Mouse (Mus musculus): ENCODE results near the gene Smpdl3b. TPM values are rescaled to one million over a fixed set of nuclear protein-coding genes. Genes with fewer than 3 reads are reported as not detected.
"Not testable (repeated sequence)": the region's sequence is repeated elsewhere in the genome, so short reads cannot be mapped to it uniquely, and the experiment has no call there.

Smpdl3b gene
- total RNA-seq, 1 experiment = 28.9 TPM

DNA sequence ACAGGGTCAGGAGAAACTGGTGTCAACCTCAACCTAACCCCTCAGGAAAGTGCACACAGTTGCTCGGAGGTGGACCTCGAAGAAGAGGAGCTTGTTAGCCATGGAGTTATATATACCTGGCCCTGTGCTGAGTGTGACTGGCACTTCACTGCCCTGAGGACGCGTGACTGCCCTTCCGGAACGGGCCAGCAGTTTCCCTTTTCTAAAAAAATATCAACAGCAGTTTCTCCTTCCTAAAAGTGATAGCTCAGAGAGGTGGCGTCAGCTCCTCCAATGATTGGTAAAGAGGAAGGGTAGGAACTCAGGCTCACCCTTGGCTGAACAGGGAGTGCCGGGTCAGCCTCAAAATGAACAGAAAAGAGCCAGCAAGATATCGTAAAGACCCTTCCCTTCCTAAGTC, 37.0 kb upstream of the Smpdl3b start:
- Histone ChIP-seq H3K4me3 (ENCODE audit: insufficient read depth in 1 of 2, low read depth in 1 of 2, low read length in 2 of 2, poor library complexity in 1 of 2, severe bottlenecking in 1 of 2) (no peak overlapping the region), H3K27ac (ENCODE audit: insufficient read depth, low read depth, low read length, poor library complexity, severe bottlenecking) (no peak overlapping the region), H3K9ac (ENCODE audit: insufficient read depth, low read depth, low read length, poor library complexity, severe bottlenecking) (no peak overlapping the region), H3K9me3 (ENCODE audit: control insufficient read depth, insufficient read depth, low read depth, low read length) (no peaks in the 10 kb centered on the region), H3K36me3 (ENCODE audit: control insufficient read depth, insufficient read depth, low read length, poor library complexity, severe bottlenecking) (no peaks in the 10 kb centered on the region), H3K4me1 (ENCODE audit: control insufficient read depth in 2 of 2, insufficient read depth in 2 of 2, low read length in 2 of 2, poor library complexity in 1 of 2) (no peaks in the 10 kb centered on the region)
- TF ChIP-seq MAFK (IDR thresholded peaks at IDR 0.05; ENCODE audit: insufficient read depth, low read depth, low read length) (no peak), HCFC1 (IDR thresholded peaks at IDR 0.05; ENCODE audit: borderline replicate concordance, insufficient read depth, low read length) (no peak), ZNF384 (IDR thresholded peaks at IDR 0.05; ENCODE audit: low read depth, low read length) (no peak), CHD2 (IDR thresholded peaks at IDR 0.05; ENCODE audit: low read depth, low read length) (no peak), ZC3H11A (IDR thresholded peaks at IDR 0.05; ENCODE audit: borderline replicate concordance, low read depth, low read length) (no peak)
- in situ Hi-C loops (cut with MboI; ENCODE audit: low sequenced_read_pairs in 2 of 2, unreplicated experiment in 2 of 2) = no loop called here
- no peak for DNase-seq (ENCODE audit: low read depth, low spot score)

DNA sequence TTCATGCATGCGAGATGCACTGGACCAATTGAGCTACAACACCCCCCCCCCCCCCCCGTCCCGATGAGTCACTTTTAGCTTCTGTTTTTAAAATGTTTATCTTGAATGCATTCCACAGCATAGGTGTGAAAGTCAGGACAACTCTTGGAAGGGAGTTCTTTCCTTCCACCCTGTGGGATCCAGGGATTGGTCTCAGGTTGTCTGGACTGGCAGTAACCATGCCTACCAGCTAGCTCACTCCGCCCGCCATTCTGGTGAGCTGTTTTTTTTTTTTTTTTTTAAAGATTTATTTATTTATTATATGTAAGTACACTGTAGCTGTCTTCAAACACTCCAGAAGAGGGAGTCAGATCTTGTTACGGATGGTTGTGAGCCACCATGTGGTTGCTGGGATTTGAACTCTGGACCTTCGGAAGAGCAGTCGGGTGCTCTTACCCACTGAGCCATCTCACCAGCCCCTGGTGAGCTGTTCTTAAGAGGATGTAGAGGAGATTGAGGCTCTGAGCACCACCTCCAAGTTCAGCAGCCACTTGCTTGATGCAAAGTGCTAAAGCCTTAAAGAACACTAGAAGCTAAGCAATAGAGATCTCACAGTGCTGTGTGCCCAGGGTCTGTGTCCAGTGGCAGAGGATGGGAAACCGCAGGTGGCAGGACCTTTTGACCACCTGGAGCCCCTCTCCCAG, 36.4 kb upstream of the Smpdl3b start:
- H3K9ac ChIP-seq (ENCODE audit: insufficient read depth, low read depth, low read length, poor library complexity, severe bottlenecking); DNase-seq (ENCODE audit: low read depth, low spot score); in situ Hi-C loops (cut with MboI; ENCODE audit: low sequenced_read_pairs in 2 of 2, unreplicated experiment in 2 of 2); H3K4me3 ChIP-seq (ENCODE audit: insufficient read depth in 1 of 2, low read depth in 1 of 2, low read length in 2 of 2, poor library complexity in 1 of 2, severe bottlenecking in 1 of 2); H3K9me3 ChIP-seq (ENCODE audit: control insufficient read depth, insufficient read depth, low read depth, low read length); H3K27ac ChIP-seq (ENCODE audit: insufficient read depth, low read depth, low read length, poor library complexity, severe bottlenecking); H3K4me1 ChIP-seq (ENCODE audit: control insufficient read depth in 2 of 2, insufficient read depth in 2 of 2, low read length in 2 of 2, poor library complexity in 1 of 2); H3K36me3 ChIP-seq (ENCODE audit: control insufficient read depth, insufficient read depth, low read length, poor library complexity, severe bottlenecking): not testable (repeated sequence)

DNA sequence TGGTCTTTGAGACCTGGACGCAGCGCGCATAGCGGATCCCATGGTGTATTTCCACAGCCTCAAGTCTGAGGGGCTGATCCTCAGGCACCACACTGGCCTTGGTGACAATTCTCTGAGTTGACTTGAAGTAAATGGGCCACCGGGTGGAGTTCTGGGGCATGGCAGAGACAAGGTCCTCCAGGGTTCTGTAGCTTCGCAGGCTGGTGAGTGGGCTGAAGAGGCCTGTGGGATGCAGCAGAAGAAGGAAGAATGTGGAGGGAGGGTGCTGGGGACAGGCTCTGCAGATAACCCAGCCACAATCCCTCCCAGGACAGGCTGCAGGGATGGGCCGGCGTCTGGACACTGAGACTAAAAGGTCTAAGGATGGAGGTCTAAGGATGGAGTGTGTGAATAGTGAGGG, 32.7 kb upstream of the Smpdl3b start:
- Histone ChIP-seq H3K4me3 (ENCODE audit: insufficient read depth in 1 of 2, low read depth in 1 of 2, low read length in 2 of 2, poor library complexity in 1 of 2, severe bottlenecking in 1 of 2) (no peak overlapping the region), H3K9me3 (ENCODE audit: control insufficient read depth, insufficient read depth, low read depth, low read length) (no peaks in the 10 kb centered on the region), H3K9ac (ENCODE audit: insufficient read depth, low read depth, low read length, poor library complexity, severe bottlenecking) (no peak overlapping the region), H3K4me1 (ENCODE audit: control insufficient read depth in 2 of 2, insufficient read depth in 2 of 2, low read length in 2 of 2, poor library complexity in 1 of 2) (no peaks in the 10 kb centered on the region), H3K27ac (ENCODE audit: insufficient read depth, low read depth, low read length, poor library complexity, severe bottlenecking) (no peak overlapping the region), H3K36me3 (ENCODE audit: control insufficient read depth, insufficient read depth, low read length, poor library complexity, severe bottlenecking) (no peaks in the 10 kb centered on the region)
- DNase-seq (ENCODE audit: low read depth, low spot score) = no peak
- in situ Hi-C loops (cut with MboI; ENCODE audit: low sequenced_read_pairs in 2 of 2, unreplicated experiment in 2 of 2) = no loop called here
- no peak for TF ChIP-seq ZNF384 (IDR thresholded peaks at IDR 0.05; ENCODE audit: low read depth, low read length)
- TF ChIP-seq MAFK (IDR thresholded peaks at IDR 0.05; ENCODE audit: insufficient read depth, low read depth, low read length) = no peak
- no peak for TF ChIP-seq ZC3H11A (IDR thresholded peaks at IDR 0.05; ENCODE audit: borderline replicate concordance, low read depth, low read length)
- TF ChIP-seq HCFC1 (IDR thresholded peaks at IDR 0.05; ENCODE audit: borderline replicate concordance, insufficient read depth, low read length) = no peak
- TF ChIP-seq CHD2 (IDR thresholded peaks at IDR 0.05; ENCODE audit: low read depth, low read length) = no peak

DNA sequence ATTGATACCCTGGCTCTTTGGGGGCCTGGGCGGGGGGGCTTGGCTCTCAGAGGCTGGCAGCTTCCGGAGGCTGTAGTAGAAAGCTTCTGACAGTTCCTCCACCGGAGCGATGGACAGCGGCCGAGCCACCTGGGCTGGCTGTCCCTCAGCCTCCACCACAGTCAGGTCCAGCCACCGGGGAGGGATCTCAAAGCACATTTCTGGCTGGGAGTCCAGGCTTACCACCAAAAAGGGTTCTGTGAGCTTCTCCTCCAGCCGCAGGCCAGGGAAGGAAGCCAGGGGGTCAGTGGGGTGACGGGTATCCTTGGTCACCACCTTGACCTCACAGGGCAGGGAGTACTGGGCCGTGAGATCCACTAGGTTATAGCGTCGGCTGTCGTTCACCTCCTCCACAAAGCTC, 28.2 kb upstream of the Smpdl3b start:
- no peak overlapping the region for H3K9ac ChIP-seq (ENCODE audit: insufficient read depth, low read depth, low read length, poor library complexity, severe bottlenecking)
- H3K36me3 ChIP-seq (ENCODE audit: control insufficient read depth, insufficient read depth, low read length, poor library complexity, severe bottlenecking) = peaks cover 3% of the 10 kb centered on the region; the same call in 1 of the 2 replicates

DNA sequence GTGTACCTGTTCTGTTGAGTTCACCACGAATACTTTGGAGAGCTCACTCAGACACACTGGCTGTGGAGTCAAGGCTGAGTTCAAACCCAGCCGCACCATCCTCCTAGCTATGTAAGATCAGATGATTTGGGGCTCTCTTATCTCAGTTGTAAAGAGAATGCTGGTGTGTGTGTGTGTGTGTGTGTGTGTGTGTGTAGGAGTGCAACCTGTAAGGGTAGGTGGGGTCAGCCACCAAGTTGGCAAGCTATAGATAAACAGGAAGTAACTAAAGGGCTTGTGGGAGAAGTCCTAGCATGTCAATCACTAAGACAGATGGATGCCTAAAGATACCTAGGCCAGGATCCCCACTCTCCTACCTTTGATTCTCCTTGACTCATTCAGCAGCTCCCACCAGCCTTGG, 26.7 kb upstream of the Smpdl3b start:
- Histone ChIP-seq H3K4me1 (ENCODE audit: control insufficient read depth in 2 of 2, insufficient read depth in 2 of 2, low read length in 2 of 2, poor library complexity in 1 of 2) (no peaks in the 10 kb centered on the region), H3K27ac (ENCODE audit: insufficient read depth, low read depth, low read length, poor library complexity, severe bottlenecking) (no peak overlapping the region), H3K36me3 (ENCODE audit: control insufficient read depth, insufficient read depth, low read length, poor library complexity, severe bottlenecking) (peaks cover 12% of the 10 kb centered on the region), H3K4me3 (ENCODE audit: insufficient read depth in 1 of 2, low read depth in 1 of 2, low read length in 2 of 2, poor library complexity in 1 of 2, severe bottlenecking in 1 of 2) (no peak overlapping the region), H3K9me3 (ENCODE audit: control insufficient read depth, insufficient read depth, low read depth, low read length) (no peaks in the 10 kb centered on the region), H3K9ac (ENCODE audit: insufficient read depth, low read depth, low read length, poor library complexity, severe bottlenecking) (no peak overlapping the region)
- no peak for DNase-seq (ENCODE audit: low read depth, low spot score)
- TF ChIP-seq ZC3H11A (IDR thresholded peaks at IDR 0.05; ENCODE audit: borderline replicate concordance, low read depth, low read length) (no peak), CHD2 (IDR thresholded peaks at IDR 0.05; ENCODE audit: low read depth, low read length) (no peak), HCFC1 (IDR thresholded peaks at IDR 0.05; ENCODE audit: borderline replicate concordance, insufficient read depth, low read length) (no peak), ZNF384 (IDR thresholded peaks at IDR 0.05; ENCODE audit: low read depth, low read length) (no peak), MAFK (IDR thresholded peaks at IDR 0.05; ENCODE audit: insufficient read depth, low read depth, low read length) (no peak)
- in situ Hi-C loops (cut with MboI; ENCODE audit: low sequenced_read_pairs in 2 of 2, unreplicated experiment in 2 of 2) = no loop called here

More for the DNA sequence above, 28.2 kb upstream of the Smpdl3b start:
- TF ChIP-seq MAFK (IDR thresholded peaks at IDR 0.05; ENCODE audit: insufficient read depth, low read depth, low read length) (no peak), HCFC1 (IDR thresholded peaks at IDR 0.05; ENCODE audit: borderline replicate concordance, insufficient read depth, low read length) (no peak), ZC3H11A (IDR thresholded peaks at IDR 0.05; ENCODE audit: borderline replicate concordance, low read depth, low read length) (no peak), CHD2 (IDR thresholded peaks at IDR 0.05; ENCODE audit: low read depth, low read length) (no peak), ZNF384 (IDR thresholded peaks at IDR 0.05; ENCODE audit: low read depth, low read length) (no peak)
- no peak for DNase-seq (ENCODE audit: low read depth, low spot score)
- H3K9me3 ChIP-seq (ENCODE audit: control insufficient read depth, insufficient read depth, low read depth, low read length) = no peaks in the 10 kb centered on the region
- in situ Hi-C loops (cut with MboI; ENCODE audit: low sequenced_read_pairs in 2 of 2, unreplicated experiment in 2 of 2) = no loop called here
- no peak overlapping the region for H3K4me3 ChIP-seq (ENCODE audit: insufficient read depth in 1 of 2, low read depth in 1 of 2, low read length in 2 of 2, poor library complexity in 1 of 2, severe bottlenecking in 1 of 2)
- H3K4me1 ChIP-seq (ENCODE audit: control insufficient read depth in 2 of 2, insufficient read depth in 2 of 2, low read length in 2 of 2, poor library complexity in 1 of 2) = no peaks in the 10 kb centered on the region
- no peak overlapping the region for H3K27ac ChIP-seq (ENCODE audit: insufficient read depth, low read depth, low read length, poor library complexity, severe bottlenecking)
